Mouse (Mus musculus): ENCODE measurements around the gene Ccdc9.

DNA sequence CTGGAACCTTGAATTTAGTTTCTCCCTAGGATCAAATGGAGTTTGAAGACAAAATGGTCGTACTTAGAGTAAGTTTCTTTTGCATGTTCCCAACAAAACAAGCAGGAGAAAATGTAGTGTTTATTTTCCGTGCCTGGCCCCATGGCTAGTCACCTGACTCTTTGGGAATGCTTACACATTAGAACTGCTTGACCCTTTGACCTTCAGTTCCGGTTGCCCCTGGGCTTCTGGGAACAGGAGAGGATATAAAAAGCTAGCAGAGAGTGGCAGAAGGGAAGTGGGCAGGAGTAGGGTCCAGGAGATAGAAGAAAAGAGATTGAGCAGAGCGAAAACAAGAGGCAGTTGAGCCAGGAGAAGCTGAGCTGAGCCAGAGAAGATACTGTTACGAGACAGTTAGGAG is 56.7 kb downstream of the Ccdc9 start:
- TF ChIP-seq EP300 (IDR thresholded peaks at IDR 0.05) (0 out of 2 replicates have a peak, but pooled peaks have one; percentile 27), CTCF (IDR thresholded peaks at IDR 0.05) (no peak)

Measured in lung, postnatal 0 days (tissue).